Mouse (Mus musculus): ENCODE data around the gene Cacna2d3. TPM values are rescaled to one million over a fixed set of nuclear protein-coding genes. Genes with fewer than 3 reads are reported as not detected.

Cacna2d3 gene
- total RNA-seq, 2 experiments from 2014 or later: 117 to 127 TPM

DNA sequence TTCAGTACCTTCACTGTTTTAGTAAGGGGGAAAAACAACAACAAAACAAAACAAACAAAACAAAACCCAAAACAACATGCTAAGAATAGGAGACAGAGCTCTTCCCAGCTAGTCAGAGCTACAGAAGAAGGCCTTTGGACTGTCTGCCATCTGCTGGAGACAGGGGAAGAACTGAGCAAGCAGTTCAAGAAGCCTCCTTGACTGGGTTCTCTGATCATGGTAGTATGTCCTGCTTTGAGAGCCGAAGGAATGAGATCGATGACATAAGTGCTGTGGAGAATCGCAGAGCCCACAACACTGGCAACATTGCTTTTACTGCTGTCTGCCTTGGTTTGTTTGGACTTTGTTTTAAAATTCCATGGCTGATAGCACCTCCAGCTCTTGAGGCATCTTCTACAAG, 598.9 kb downstream of the Cacna2d3 start:
- DNase-seq (ENCODE audit: low spot score in 2 of 2): no peak
- intact Hi-C loops (cut with DNase I): loop anchor here (10.0 kb wide), 1 partner anchor 322 kb away; no protein-coding TSS in a partner anchor

DNA sequence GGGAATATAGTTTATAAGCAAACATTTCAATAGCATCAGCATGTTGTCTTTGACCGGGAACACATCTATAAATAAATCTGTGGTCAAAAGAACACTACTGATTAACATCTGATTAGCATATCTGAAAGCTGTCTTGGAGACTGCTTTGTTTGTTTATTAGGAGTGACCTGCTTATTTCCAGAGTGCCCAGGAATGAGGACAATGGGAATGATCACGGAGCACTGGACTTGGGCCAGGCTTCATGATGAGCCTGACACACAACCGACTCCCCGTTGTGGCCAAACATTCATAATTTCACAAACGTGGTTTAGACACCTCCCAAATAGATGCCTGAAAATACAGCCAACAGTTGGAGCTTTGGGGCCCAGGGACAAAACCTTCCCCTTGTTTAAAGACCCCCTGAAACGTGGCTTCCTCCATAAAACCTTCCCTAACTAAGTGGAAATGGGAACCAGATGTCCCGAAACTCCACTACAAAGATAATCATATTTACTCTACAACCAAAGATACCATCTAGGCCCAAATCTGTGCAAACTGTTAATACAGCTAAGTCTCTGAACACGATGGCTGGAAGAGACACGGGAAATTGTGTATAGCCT, 607.7 kb downstream of the Cacna2d3 start:
- intact Hi-C loops (cut with DNase I): loop anchor here (5.0 kb wide), 1 partner anchor 1307 kb away; no protein-coding TSS in a partner anchor
- DNase-seq (ENCODE audit: low spot score in 2 of 2): no peak

DNA sequence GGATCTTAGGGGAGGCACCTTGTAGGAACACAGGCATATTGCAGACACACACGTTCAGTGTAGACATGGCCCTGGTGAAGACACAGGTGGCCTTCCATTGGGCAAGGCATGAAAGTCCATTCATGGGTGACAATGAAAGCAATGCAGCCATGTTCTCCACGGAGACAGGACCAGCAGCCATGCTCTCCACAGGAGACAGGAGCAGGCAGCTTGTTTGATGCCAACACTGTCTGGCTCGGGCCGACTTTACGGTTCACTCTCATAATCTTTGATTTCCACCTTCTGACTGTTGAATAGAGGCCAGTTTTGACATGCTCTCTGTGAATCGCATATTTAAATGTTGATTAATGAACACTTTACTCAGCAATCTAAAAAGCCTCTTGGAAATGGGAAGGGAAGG, 610.0 kb downstream of the Cacna2d3 start:
- no peak for DNase-seq (ENCODE audit: low spot score in 2 of 2)
- intact Hi-C loops (cut with DNase I): loop anchor here (5.0 kb wide), 1 partner anchor 1304 kb away; no protein-coding TSS in a partner anchor

DNA sequence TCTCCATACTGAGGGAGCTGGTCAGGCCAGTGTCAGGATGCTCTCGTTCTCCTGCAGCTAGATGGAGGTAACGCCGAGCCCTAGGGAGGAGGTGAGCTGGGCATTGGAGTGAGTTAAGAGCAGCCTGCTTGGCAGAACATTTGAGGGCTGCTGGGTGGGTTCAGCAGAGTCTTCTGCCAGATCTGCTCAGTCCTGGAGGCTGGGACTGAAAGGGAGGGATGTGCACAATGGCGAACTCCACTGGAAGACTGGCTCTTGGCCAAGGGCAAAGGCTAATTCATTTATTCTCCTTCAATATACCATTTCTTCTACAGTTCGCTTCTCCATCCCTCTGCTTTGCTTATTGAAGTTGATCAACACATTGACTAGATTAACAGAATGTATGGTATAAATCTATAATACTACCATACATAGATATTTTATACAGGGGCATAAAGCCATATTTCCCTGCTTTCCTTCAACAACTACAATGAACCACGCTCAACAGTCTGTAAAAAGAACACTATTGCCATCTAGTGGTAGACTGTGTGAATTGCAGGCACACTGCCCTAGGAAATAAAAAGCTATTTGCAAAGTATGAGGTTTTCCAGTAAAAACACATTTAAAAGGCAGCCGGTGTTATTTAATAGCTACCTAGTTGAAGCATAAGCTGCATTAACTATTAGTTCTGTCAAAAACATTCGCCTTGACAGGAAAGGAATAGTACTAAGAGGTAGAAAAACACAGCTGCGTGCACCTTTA, 611.1 kb downstream of the Cacna2d3 start:
- peak; percentile 29 to 44 for DNase-seq (ENCODE audit: low spot score in 2 of 2)
- intact Hi-C loops (cut with DNase I): loop anchor here (5.0 kb wide), 1 partner anchor 1303 kb away; no protein-coding TSS in a partner anchor

DNA sequence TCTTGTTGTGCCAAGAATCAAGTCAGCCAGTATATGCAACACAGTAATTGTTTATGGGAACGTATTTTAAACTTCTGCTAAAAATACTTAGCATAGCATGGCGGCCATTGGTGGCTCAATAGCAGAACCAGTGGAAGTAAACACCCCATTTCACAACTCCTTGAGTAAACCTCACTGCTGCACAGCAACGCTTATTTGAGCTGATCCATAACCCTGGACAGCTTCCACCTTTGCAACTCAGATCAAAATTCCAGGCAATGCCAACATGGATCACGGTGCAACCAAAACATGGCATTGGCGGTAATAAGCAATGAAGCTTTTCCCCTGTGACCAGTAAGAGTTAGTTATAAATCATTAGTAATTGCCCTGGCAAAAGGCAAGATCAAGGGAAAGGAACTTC, 614.2 kb downstream of the Cacna2d3 start:
- intact Hi-C loops (cut with DNase I): no loop called here
- no peak for DNase-seq (ENCODE audit: low spot score in 2 of 2)

DNA sequence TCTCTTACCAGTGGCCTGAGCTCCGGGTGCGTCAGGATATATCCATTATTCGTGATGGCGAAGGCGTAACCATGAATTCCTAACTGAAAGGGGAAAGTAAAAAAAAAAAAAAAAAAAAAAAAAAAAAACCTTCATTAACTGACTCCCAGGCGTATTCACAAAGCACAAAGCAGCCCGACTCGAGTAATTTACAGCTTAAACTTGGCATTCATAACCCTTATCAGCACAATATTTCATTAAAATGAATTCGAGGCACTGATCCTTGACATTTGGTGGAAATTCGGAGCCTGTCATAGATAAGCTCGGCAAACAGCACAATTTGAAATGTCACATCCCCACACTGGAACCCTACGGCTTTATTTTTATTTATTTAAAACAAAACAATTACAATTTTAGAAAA, 623.9 kb downstream of the Cacna2d3 start:
- no peak for DNase-seq (ENCODE audit: low spot score in 2 of 2)
- intact Hi-C loops (cut with DNase I): loop anchor here (10.0 kb wide), 1 partner anchor 593 kb away; the partner anchor contains the start of gene Wnt5a

DNA sequence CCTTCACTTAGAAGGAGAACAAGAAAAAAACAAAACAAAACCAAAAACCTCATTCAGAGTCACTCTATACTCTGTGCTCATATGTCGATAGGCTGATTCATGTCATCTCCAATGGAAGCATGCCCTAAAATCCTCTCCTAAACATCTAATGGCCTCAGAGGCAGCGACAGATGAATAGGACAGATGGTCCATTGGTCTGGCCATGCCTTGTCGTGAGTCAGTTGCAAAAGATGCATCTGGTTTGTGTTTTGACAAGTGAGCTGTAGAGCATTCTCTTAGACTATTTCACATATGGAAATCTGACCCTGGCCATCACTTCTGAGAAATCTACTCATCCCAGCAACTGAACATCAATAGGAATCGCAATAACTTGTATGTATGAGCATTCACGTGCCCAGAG, 626.2 kb downstream of the Cacna2d3 start:
- DNase-seq (ENCODE audit: low spot score in 2 of 2): no peak
- intact Hi-C loops (cut with DNase I): loop anchor here (10.0 kb wide), 1 partner anchor 591 kb away; the partner anchor contains the start of gene Wnt5a

DNA sequence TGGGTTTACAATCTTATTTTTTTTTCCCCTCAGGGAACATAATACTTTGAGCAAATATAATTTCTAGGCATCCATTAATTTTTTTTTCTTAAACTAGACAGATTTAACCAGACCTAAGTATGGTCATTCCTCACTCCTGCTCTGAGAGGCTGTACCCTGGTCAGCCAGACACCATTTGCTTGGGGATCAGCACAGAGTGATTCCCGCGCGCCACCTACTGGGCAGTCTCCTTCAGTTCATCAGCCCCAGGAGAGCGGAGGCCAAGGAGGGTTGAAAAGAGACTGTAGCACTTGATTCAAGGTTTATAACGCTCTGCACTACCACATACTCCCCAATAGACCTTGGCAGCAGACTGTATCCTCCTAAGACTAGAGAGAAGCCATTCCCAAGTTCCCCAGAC, 631.6 kb downstream of the Cacna2d3 start:
- intact Hi-C loops (cut with DNase I): loop anchor here (10.0 kb wide), 1 partner anchor 585 kb away; the partner anchor contains the start of gene Wnt5a
- peak; percentile 55 to 83 for DNase-seq (ENCODE audit: low spot score in 2 of 2)

DNA sequence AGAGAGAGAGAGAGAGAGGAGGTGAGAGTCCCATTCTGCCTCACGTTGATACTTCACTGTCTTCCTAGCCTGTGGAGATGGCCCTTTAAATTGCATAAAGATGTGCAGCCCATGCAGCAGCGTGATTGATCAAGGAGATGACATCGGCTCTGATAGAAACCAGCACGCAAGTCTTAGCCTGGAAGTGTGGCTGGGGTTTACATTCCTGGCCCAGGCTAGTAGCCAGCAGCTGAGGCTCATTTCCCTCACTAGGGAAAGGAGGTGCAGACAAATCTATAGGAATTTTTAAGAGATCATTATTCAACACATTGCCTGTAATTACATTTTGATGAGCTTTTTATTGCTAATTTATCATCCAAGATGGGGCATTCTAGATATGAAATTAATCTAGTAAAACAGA, 635.1 kb downstream of the Cacna2d3 start:
- intact Hi-C loops (cut with DNase I): no loop called here
- no peak for DNase-seq (ENCODE audit: low spot score in 2 of 2)

DNA sequence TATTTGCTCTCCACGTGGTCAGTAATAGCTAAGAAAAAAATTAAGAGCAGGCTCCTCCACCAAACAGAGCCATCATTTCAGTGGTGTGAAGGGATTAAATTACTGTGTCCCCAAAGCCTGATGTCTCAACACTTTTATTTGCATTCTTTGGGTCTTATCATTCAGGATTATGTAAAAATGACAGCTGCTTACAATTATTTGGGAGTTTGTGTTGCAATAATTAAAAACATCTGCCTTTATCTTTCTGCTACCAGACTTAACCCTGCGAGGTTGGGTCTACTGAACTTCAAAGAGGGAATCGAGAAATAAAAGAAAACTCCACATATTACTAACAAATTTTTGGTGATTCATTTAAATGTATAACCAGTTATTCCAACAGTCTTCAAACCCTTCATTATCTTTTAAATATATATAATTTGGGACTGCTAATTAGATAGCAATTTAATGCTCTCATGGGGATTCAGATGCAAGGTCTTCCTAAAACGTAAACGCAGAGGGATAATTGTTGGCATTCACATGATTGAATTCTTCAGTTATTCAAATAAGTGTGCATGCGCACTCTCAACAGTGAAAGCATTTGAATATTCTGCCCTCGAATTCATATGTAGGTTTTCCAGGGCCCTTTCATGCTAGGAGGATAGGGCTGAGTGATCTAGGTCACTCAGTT, 636.0 kb downstream of the Cacna2d3 start:
- intact Hi-C loops (cut with DNase I): no loop called here

DNA sequence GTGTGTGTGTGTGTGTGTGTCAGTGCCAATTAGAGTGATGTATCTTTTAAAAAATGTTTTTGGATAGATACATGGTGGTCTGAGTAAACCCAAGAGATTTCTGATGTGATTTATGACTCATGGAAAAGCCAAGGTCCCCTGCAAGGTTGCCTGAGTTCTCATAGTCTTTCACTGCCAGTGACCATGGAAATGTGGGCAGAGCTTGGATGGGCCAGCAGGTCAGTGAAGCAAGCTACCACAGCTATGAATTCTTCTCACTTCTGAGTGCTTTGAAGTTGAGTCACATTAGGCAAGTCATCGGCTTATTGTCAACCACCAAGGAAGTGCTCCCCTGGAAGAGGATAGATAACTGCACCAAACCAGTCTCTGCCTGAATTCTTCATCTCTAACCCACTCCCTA, 639.5 kb downstream of the Cacna2d3 start:
- no peak for DNase-seq (ENCODE audit: low spot score in 2 of 2)
- intact Hi-C loops (cut with DNase I): no loop called here

More for the DNA sequence above, 636.0 kb downstream of the Cacna2d3 start:
- DNase-seq (ENCODE audit: low spot score in 2 of 2): no peak

DNA sequence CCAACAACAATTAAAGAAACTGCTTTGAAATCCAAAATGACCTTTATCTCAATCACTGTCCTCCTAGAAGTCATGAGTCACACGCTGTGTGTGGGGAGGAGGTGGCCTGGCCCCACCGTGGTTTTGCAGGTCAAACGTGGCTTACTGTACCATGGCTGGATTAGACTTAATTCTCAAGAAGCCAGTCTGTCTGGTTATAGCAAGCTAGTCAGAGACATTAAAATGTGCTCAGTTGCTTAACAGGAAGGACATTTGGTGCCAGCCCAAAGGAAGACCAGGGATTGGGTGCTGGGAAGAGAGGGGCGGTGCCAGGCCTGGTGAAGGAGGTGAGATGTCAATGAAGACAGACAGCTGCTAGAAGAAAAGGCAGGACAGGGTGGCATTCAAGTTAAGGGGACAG, 641.0 kb downstream of the Cacna2d3 start:
- no peak for DNase-seq (ENCODE audit: low spot score in 2 of 2)
- intact Hi-C loops (cut with DNase I): no loop called here

DNA sequence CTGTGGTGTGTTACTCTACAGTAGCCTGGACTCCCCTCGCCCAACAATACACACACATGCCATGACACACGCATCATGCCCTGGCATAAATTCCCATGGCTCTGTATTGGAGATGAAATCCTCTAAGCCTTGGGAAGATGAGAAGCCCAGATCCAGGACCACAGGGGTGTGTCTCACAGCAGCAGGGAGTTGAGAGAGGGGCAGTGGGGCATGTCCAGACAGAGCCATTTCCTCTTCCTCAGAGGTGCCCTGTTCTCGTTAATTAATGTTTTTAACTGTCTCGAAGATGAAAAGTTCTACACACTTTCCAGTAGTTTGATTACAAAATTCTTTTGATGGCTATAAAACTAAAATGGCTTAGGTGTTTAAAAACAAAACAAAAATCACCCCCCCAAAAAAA, 641.4 kb downstream of the Cacna2d3 start:
- no peak for DNase-seq (ENCODE audit: low spot score in 2 of 2)
- intact Hi-C loops (cut with DNase I): no loop called here

DNA sequence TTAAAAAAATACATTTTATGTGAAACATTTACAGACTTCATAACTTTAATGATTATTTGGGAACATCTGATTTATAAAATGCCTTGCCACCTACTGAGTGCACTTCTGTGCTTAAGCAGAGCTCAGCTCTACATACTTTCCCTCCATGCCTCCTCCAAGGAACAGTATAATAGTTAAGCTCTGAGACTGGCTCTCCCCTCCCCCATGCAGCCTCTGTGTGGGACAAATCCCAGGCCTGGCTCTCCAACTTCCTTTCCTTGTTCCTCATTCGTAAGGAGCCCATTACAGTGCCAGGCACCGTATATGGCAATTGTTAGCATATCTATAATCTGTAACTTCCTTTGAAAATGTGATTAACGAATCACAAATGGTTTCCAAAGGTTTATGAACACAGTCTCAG, 644.2 kb downstream of the Cacna2d3 start:
- no peak for DNase-seq (ENCODE audit: low spot score in 2 of 2)
- intact Hi-C loops (cut with DNase I): loop anchor here (10.0 kb wide), 1 partner anchor 553 kb away; no protein-coding TSS in a partner anchor

DNA sequence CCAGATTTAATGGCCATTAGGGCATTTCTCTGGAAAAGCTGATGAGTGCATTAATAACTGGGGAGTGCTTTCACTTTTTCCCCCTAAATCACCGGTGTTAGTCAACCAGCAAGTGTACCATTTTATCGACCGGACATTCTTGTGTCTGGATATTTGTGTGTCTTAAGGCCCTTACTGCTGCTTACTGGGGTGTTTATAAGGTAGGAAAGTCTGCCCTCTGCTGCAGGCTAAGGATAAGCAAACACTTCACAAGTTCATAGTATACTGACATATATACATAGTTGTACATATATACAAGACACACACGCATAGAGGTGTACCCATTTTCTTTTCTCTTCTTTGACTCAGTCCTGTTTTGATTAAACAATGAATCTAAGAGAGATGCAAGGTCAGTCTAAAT, 647.9 kb downstream of the Cacna2d3 start:
- no peak for DNase-seq (ENCODE audit: low spot score in 2 of 2)
- intact Hi-C loops (cut with DNase I): loop anchor here (10.0 kb wide), 1 partner anchor 549 kb away; no protein-coding TSS in a partner anchor

DNA sequence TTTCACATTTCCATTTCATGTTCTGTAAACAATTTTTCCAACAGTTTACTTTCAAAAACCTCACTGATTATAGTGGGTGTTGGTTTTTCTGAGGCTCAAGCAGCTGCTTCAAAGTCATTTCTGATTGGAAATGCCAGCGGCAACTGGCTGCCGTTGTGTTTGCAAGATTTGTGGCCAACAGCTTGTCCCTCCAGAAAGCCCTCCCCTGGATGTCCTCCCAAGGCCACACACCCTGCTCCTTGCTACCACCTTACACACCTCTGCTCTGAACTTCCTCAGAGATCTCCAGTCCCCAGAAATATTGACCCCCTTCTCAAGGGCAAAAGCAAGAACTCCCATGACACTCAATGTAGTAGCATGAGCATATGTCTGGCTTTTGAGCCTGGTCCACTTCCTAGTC, 659.0 kb downstream of the Cacna2d3 start:
- no peak for DNase-seq (ENCODE audit: low spot score in 2 of 2)
- intact Hi-C loops (cut with DNase I): no loop called here

DNA sequence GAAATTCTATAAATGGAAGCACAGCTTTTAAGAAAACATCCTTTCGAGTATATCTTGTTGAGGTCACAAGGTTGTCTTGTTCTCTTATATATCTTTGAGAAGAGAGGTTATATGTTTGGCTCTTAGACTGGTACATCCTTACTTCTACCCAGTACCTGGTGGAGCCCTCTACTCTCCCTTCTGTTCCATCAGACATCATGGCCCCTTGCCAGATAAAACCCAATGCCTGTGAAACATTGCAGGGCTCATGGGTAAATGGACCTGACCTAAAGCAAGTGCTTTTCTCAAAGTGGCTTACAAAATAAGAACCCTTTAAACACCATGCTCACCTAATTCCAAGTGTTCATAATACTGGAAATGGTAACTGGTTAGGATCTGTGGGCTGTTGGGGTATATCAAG, 660.2 kb downstream of the Cacna2d3 start:
- intact Hi-C loops (cut with DNase I): no loop called here
- no peak for DNase-seq (ENCODE audit: low spot score in 2 of 2)

DNA sequence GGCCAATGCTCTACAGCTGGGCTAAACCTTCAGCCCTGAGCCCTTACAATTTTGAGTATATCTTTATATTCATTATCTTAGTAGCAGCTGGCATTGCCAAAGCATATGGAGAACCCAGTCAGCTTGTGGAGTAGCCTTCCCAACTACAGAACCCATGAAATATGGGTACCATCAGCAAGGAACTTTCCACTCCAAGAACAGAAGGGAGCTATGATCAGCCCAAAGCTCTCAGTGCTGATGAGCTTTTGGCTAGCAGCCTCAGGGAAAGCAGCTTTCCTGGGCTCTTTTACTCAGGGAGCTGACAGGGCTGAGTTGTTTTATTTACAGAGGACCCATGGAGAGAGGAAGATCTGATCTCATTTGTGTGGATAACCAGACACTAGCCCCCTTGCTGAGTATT, 661.0 kb downstream of the Cacna2d3 start:
- DNase-seq (ENCODE audit: low spot score in 2 of 2): no peak
- intact Hi-C loops (cut with DNase I): no loop called here

DNA sequence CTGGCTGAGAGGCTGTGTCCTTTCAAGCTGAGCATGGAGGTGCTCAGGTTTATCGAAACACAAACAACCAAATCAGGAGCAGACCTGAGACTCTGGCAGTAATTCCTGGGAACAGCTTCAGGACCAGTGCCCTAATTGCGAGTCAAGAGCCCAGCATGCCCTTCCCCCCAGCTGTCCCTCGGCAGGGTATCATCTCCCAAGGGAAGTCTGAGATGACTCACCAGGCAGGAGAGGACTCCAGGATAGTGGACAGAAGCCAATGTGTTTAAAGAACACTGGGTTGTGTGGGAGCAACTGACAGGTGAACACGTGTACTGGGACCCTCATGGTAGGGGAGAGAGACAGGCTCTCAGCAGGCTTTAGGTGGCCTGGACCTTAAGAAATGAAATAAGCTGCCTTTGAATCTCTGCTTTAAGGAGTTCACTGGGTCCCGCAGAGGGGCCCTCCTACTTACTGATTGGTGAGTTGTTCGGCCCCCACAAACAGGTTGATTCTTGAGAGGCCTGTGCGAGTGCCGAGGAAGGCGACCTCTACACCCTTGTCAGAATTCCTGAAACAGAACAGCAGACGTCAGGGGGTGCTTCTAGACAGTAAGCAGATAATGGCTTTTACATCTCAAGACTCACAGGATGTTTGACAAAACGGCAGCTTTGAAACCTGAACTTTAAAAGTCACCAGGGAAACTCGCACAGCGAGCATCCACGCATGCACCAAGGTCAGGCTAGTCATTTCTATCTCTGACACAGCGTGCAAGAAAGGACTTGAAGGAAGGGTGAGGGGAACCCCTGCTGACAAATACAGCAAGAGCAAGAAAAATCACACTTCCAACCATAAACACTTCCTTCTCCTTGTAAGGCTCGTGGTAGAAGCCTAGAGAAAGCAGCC, 669.5 kb downstream of the Cacna2d3 start:
- intact Hi-C loops (cut with DNase I): no loop called here
- DNase-seq (ENCODE audit: low spot score in 2 of 2): no peak
